Mouse (Mus musculus) neural tube, embryonic 15.5 days (tissue): ENCODE results near the gene Paqr9. TPM values are rescaled to one million over a fixed set of nuclear protein-coding genes. Genes with fewer than 3 reads are reported as not detected.

ENCODE experiments used
- ATAC-seq: fragments of 200-750 bp; cut with Nextera tagmentation; 2 replicates; pipeline ENCODE4 v1.8.0; 2017; ENCODE audit warnings: mild to moderate bottlenecking, moderate TSS enrichment, moderate library complexity; ENCODE audit not compliant: low FRiP score
- H3K27ac ChIP-seq: fragments of 300-500 bp; sonication (generic); replicated peaks from 2 replicates; pipeline ENCODE4 v1.5.1; 2015; ENCODE audit warnings: mild to moderate bottlenecking, inconsistent platforms
- H3K27me3 ChIP-seq: fragments of 300-500 bp; sonication (generic); replicated peaks from 2 replicates; pipeline ENCODE4 v1.6.1; 2015; ENCODE audit warnings: inconsistent platforms
- H3K36me3 ChIP-seq: fragments of 300-500 bp; sonication (generic); 2 replicates; pipeline ENCODE4 v1.6.1; 2015; ENCODE audit warnings: inconsistent platforms
- H3K4me1 ChIP-seq: fragments of 300-500 bp; sonication (generic); 2 replicates; pipeline ENCODE4 v1.6.1; 2015; ENCODE audit warnings: inconsistent platforms
- H3K4me2 ChIP-seq: fragments of 300-500 bp; sonication (generic); 2 replicates; pipeline ENCODE4 v1.6.1; 2015; ENCODE audit warnings: inconsistent platforms, mild to moderate bottlenecking, moderate library complexity
- H3K4me3 ChIP-seq: fragments of 300-500 bp; sonication (generic); replicated peaks from 2 replicates; pipeline ENCODE4 v1.5.1; 2015; ENCODE audit warnings: mild to moderate bottlenecking, inconsistent platforms
- H3K9ac ChIP-seq: fragments of 300-500 bp; sonication (generic); replicated peaks from 2 replicates; pipeline ENCODE4 v1.6.1; 2015; ENCODE audit warnings: mild to moderate bottlenecking, inconsistent platforms
- H3K9me3 ChIP-seq: fragments of 300-500 bp; sonication (generic); replicated peaks from 2 replicates; pipeline ENCODE4 v1.6.1; 2016; ENCODE audit warnings: inconsistent platforms
- WGBS: fragments of 180-500 bp; shearing (Covaris S2); methylation state at CpG from one replicate; pipeline ENCODE4 v1.1.7; 2015; ENCODE audit warnings: mixed read lengths; 5-methylcytosine and 5-hydroxymethylcytosine counted together
- polyA plus RNA-seq: library from polyadenylated mRNA; unstranded; fragments of >200 nt; fragmentation: Nextera tagmentation; extraction: Ambion mirVana; gene quantifications from 2 replicates; pipeline ENCODE4 v1.2.1, GENCODE M21; 2015

The Paqr9 gene
- polyA plus RNA-seq, 1 experiment from 2014 or later: 8.8 TPM

DNA sequence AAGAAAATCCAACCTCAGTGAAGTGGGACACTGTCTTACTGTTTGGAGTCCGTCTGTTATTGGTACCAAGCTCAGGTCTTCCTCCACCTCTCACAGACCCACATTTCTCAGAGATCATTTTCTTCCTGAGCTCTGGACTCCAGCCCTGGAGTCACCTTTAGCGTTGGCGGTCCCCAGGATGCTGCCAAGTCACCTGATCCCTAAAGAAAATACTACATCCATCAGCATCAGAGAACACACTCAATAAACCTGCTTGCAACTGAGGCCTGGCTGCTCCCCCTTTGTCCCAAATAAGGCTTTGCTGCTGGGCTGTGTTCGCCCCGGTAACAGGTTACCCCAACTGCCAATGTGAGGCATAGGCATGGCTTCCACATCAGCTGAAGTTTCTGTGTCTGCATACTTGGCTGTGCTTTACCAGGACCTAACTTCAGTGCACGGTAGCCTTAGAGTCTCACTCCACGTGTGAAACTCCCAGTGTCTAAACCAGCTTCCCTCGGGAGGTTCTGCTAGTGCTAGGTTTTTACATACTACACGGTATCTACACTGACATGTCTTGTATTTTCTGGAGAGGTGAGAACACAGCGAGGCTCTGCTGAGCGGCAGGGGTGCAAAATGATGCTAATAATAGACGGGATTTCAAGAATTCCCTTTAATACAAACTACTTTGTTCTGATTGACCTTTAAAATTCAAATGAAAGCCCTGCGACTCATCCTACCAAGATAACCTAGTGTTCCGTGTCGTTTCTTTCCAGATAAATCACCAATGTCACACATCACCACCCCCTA, 9.6 kb upstream of the Paqr9 start:
- H3K9ac ChIP-seq: no peak overlapping the region

DNA sequence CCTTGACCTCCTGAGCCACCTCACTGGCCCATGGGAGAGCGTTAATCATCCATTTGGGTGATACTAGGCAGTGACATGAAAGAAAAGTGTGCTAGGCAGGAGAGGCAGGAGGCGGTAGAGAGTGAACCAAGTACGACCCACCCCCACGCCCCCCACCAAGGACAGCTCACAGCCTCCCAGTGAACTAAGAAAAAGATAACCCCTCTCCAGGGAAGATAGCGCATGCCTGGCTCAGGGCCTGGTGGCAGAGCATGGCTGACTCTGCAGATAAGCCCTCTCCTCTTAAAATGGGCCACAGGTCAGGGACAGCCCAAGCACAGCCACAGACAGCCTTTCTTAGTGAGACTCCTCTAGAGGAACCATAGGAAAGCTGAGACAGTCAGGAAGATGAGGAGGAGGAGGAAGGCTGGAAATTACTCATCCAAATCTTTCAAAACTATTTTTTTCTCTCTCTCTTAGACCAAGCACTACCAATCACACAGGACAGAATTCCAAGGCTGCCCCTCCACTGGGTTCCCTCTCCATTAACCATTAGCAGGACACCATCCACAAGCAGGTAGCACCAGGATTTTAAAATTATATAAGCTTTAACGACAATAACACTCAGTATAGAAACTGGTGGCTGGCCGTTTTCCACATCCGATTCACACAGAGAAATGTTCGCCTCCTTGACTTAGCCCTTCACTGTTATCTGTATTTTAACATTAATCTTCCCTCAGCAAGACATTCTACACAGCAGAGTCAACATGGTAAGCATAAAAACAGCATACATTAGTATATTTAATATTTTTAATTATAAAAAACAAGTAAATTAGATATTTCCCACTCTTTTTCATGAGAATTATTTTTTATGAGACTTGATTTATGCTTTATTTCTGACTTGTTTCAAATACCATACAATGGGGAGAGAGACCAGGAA, 8.3 kb upstream of the Paqr9 start:
- Histone ChIP-seq H3K4me3 (no peak overlapping the region), H3K36me3 (no peaks in the 10 kb centered on the region), H3K4me2 (no peak overlapping the region), H3K9ac (no peak overlapping the region), H3K4me1 (0 out of 2 replicates have a peak, but pooled peaks cover 3% of the 10 kb centered on the region), H3K27ac (no peak overlapping the region), H3K27me3 (no peaks in the 10 kb centered on the region), H3K9me3 (no peaks in the 10 kb centered on the region)
- WGBS: 69% methylated on average over 9 of the region's 9 CpGs
- no peak for ATAC-seq

More for the DNA sequence above, 9.6 kb upstream of the Paqr9 start:
- WGBS: 64% methylated on average over 15 of the region's 15 CpGs
- no peaks in the 10 kb centered on the region for H3K27me3 ChIP-seq
- H3K27ac ChIP-seq: no peak overlapping the region
- H3K4me3 ChIP-seq: no peak overlapping the region
- H3K9me3 ChIP-seq: no peaks in the 10 kb centered on the region
- ATAC-seq: no peak
- H3K4me2 ChIP-seq: no peak overlapping the region
- H3K36me3 ChIP-seq: no peaks in the 10 kb centered on the region
- 0 out of 2 replicates have a peak, but pooled peaks cover 3% of the 10 kb centered on the region for H3K4me1 ChIP-seq

DNA sequence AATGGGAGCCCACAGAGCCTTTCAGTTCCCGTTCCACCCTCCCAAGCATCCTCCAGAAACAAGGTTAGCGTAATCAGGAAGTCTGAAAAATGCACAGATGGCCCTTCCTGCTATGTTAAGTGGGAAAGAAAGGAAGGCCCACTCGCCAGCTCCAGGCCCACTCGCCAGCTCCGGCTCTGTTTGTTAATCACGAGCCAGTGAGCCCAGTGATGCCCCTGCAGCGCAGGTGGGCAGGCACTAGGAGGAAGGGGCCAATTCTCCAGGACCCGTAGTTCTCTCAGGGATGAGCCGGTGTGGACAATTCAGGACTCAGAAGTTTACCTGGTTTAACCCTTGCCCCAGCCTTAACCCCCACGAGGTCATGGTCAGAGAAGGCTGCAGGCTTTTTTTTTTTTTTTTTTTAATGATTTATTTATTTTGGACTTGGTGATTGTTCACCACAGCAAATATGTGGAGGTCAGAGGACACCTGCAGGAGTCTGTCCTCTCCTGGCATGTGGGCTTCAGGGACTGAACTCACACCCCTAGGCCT, 7.2 kb upstream of the Paqr9 start:
- no peaks in the 10 kb centered on the region for H3K9me3 ChIP-seq
- 70% methylated on average over 10 of the region's 10 CpGs for WGBS
- no peak for ATAC-seq

DNA sequence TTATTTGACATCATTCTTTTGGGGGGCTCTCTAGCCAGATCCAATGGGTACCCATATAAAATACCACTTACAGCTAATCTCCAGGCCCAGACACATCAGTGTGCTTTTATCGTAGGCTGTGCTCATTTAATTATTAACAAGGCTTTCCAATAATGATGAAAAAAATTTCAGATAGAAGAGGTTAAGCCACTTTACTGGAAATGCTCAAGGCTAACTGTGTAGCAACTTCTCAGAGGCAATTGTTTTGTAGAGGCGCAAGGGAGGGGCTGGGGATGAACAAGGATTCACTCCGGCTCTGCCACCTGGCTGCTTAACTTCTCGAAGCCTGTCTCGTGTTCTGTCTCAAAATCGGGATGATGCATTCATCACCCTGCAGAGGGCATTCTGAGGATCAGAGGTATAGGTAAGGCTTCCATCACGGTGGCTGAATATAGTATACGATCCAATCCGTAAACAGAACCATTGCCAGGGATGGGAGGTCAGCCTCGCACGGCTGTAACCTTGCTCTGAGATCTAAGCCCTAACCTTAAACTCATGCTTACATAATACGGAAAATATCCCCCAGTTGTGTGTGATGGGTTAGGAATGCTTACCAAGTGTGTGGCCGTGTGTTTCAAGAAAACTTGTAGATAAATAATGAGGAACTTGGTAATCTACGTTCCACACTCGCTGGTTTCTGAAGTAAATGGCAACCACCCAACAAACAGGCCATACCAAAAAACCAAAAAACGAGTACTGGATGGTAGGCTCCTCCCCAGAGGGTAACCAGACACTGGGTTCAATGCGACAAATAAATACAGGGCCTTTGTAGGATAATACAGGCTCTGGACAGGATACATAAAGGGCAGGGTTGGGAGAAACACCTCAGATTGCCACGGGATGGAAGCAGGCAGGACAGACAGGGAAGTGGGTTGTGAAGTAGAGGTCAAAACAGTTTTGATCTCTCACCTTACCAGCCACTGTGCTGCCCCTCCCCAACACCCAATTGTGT, 4.9 kb upstream of the Paqr9 start:
- Histone ChIP-seq H3K9me3 (no peaks in the 10 kb centered on the region), H3K27me3 (peaks cover 19% of the 10 kb centered on the region), H3K4me1 (peaks cover 11% of the 10 kb centered on the region; the same call in 1 of the 2 replicates), H3K36me3 (no peaks in the 10 kb centered on the region), H3K27ac (no peak overlapping the region), H3K4me2 (no peak overlapping the region), H3K4me3 (no peak overlapping the region), H3K9ac (no peak overlapping the region)
- WGBS: 88% methylated on average over 18 of the region's 18 CpGs
- ATAC-seq: no peak

More for the DNA sequence above, 7.2 kb upstream of the Paqr9 start:
- Histone ChIP-seq H3K4me3 (no peak overlapping the region), H3K4me1 (0 out of 2 replicates have a peak, but pooled peaks cover 3% of the 10 kb centered on the region), H3K27ac (no peak overlapping the region), H3K4me2 (no peak overlapping the region), H3K36me3 (no peaks in the 10 kb centered on the region), H3K27me3 (peaks cover 4% of the 10 kb centered on the region), H3K9ac (no peak overlapping the region)

DNA sequence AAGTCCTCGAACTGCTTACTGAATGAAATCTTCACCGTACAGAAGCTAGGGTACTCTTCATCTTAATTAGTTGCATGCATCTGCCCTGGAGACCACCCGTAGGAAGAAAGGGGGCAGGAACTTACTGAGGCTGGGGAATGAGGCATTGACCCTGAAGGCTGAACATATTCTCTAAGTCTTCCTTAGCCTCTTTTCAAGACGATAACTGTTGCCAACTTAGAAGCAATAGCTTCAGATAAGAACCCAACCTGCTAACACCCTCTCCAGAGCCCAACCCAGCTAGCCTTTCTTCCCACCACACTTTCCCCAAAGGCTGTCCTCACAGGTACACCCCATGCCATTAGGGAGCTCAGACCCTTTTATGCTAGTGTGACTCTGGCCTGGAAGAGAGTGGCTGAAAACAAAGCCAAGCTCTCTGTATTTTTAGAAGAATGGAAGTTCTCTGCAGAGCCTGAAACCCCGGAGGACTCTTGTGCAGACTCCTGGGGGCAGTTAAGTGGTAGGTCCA, 4.2 kb upstream of the Paqr9 start:
- no peaks in the 10 kb centered on the region for H3K36me3 ChIP-seq
- H3K9ac ChIP-seq: no peak overlapping the region
- H3K27ac ChIP-seq: no peak overlapping the region
- peaks cover 19% of the 10 kb centered on the region for H3K27me3 ChIP-seq
- H3K4me3 ChIP-seq: no peak overlapping the region
- peaks cover 12% of the 10 kb centered on the region for H3K4me1 ChIP-seq
- WGBS: 73% methylated on average over 5 of the region's 5 CpGs
- no peak overlapping the region for H3K4me2 ChIP-seq
- H3K9me3 ChIP-seq: no peaks in the 10 kb centered on the region
- no peak for ATAC-seq

DNA sequence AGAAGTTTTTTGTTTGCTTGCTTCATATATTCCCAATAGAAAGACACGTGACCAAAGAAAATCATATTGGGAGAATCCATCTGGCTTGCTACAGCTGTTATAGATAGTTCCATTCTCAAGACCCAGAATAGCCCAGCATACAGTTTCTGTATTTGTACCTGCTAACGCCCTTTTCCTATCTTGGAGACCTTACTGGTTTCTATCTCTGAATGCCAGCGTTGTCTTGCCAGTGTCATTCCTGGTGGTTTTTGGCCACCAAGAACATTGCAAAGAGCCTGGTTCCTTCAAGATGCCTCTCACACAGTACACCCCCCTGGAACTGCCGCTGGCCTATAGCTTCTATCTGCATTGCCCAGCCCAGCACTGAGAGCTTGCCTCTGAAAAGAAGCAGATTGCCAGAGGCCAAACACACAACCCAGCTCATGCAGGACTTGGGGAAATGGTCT, 3.4 kb upstream of the Paqr9 start:
- Histone ChIP-seq H3K27ac (no peak overlapping the region), H3K4me1 (peaks cover 20% of the 10 kb centered on the region), H3K27me3 (peaks cover 25% of the 10 kb centered on the region), H3K4me2 (no peak overlapping the region), H3K9ac (no peak overlapping the region), H3K36me3 (no peaks in the 10 kb centered on the region), H3K4me3 (no peak overlapping the region), H3K9me3 (no peaks in the 10 kb centered on the region)
- WGBS: 92% methylated on average over 4 of the region's 4 CpGs
- ATAC-seq: no peak

DNA sequence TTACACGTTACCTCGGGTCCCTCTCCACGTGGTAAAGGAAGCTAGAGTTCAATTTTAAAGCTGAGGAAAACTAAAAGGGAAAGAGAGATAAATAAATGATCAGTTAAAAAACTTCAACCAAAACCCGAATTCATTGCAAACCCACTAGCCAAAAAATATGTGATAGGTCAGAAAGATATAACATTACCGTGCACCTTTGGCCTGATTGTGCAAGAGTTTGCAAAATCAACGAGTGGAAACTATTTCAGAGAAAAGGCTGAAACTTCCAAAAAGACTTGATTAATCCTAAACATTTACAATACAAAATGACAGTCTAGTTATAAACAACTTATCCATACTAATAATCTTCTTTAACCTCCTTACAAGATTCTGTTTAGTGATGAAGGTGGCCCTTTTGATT, 1.7 kb upstream of the Paqr9 start:
- Histone ChIP-seq H3K4me2 (no peak overlapping the region), H3K9ac (no peak overlapping the region), H3K27ac (no peak overlapping the region), H3K4me3 (no peak overlapping the region), H3K27me3 (peaks cover 32% of the 10 kb centered on the region), H3K9me3 (no peaks in the 10 kb centered on the region), H3K4me1 (peaks cover 36% of the 10 kb centered on the region), H3K36me3 (no peaks in the 10 kb centered on the region)
- WGBS: 70% methylated on average over 6 of the region's 6 CpGs
- ATAC-seq: no peak

DNA sequence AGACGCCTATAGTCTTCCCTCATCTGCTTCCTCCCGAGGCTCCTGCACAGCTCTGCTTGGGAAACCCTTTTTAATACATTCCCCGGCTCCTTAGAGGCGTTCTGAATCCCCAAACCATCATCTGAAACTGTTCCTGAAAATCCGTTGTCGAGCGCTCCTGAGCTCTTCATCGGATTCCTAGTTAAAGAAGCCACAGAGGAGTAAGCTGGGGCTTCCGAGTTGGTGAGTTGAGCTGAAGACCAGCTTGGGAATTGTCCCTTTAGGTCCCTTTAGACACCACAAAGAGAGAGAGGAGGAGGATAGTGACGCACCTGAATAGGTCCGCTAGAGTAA, 765 bp upstream of the Paqr9 start:
- Histone ChIP-seq H3K27ac (peak overlapping the region; percentile 86), H3K9me3 (no peaks in the 10 kb centered on the region), H3K4me1 (peaks cover 43% of the 10 kb centered on the region), H3K4me3 (peak overlapping the region; percentile 70), H3K4me2 (peak overlapping the region; percentile 96), H3K36me3 (no peaks in the 10 kb centered on the region), H3K27me3 (peaks cover 32% of the 10 kb centered on the region), H3K9ac (peak overlapping the region; percentile 76)
- no peak for ATAC-seq
- WGBS: 8% methylated on average over 11 of the region's 11 CpGs

DNA sequence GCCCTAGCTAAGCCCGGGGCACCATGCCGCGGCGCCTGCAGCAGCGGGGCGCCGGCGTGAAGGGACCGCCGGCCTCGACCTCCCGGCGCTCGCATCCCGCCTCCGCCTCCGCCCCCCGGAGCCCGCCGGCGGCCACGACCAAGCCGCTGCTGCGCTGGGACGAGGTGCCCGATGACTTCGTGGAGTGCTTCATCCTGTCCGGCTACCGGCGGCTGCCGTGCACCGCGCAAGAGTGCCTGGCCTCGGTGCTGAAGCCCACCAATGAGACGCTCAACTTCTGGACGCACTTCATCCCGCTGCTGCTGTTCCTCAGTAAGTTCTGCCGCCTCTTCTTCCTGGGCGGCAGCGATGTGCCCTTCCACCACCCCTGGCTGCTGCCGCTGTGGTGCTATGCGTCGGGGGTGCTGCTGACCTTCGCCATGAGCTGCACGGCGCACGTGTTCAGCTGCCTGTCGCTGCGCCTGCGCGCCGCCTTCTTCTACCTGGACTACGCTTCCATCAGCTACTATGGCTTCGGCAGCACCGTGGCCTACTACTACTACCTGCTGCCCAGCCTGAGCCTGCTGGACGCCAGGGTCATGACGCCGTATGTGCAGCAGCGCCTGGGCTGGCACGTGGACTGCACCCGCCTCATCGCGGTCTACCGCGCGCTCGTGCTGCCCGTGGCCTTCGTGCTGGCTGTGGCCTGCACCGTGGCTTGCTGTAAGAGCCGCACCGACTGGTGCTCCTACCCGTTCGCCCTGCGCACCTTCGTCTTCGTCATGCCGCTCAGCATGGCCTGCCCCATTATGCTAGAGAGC, 679 bp downstream of the Paqr9 start:
- Histone ChIP-seq H3K27ac (peak overlapping the region; percentile 86), H3K27me3 (peaks cover 34% of the 10 kb centered on the region), H3K4me2 (peak overlapping the region; percentile 96), H3K9ac (peak overlapping the region; percentile 76), H3K36me3 (no peaks in the 10 kb centered on the region), H3K4me1 (peaks cover 43% of the 10 kb centered on the region), H3K9me3 (no peaks in the 10 kb centered on the region), H3K4me3 (peak overlapping the region; percentile 70)
- peak; percentile 81 for ATAC-seq
- 13% methylated on average over 73 of the region's 78 CpGs for whole genome bisulfite sequencing

DNA sequence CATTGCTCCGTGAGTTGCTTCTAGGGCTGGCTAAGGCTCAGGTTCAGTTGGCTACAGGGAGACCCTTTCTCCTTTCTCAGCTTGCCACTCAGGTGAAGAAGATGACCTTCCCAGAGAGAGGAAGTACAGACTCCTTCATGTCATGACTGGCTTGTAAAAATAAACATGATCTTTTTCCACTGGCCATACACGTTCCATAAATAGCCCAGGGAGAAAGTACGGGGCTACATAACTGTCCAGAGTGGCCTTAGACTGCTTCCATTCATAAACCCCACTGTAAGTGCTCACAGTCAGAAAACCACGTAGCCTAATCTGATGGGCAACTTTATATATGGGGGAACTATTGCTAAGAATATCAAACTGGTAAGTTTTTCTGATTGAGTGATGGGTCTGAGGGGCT, 4.6 kb downstream of the Paqr9 start:
- no peak for ATAC-seq
- Histone ChIP-seq H3K27ac (no peak overlapping the region), H3K4me2 (no peak overlapping the region), H3K9ac (no peak overlapping the region), H3K36me3 (no peaks in the 10 kb centered on the region), H3K4me3 (no peak overlapping the region), H3K9me3 (no peaks in the 10 kb centered on the region), H3K4me1 (peaks cover 36% of the 10 kb centered on the region), H3K27me3 (0 out of 2 replicates have a peak, but pooled peaks cover 15% of the 10 kb centered on the region)
- WGBS: 78% methylated on average over 4 of the region's 4 CpGs
